Mouse (Mus musculus): Measurements from ENCODE around the gene Cask.
"Not testable (repeated sequence)": the region's sequence is repeated elsewhere in the genome, so short reads cannot be mapped to it uniquely, and the experiment has no call there.

Gene Cask

GRCm38 (mm10) chrX:13851285-13851684 lies at the start of gene Cask:
Gene Cask (minus strand): TSS chrX:13851367.
- in situ Hi-C loops (cut with MboI) = no loop called here

GRCm38 (mm10) chrX:13889976-13890375 lies 38.8 kb upstream of the Cask start:
- in situ Hi-C loops (cut with MboI) = no loop called here

GRCm38 (mm10) chrX:13884348-13884747 lies 33.2 kb upstream of the Cask start:
- in situ Hi-C loops (cut with MboI) = no loop called here

- in situ Hi-C loops (cut with MboI) = no loop called here
These were observed 30.8 kb upstream of the Cask start for GRCm38 (mm10) chrX:13881969-13882368.

- in situ Hi-C loops (cut with MboI) = no loop called here
These were observed 9.0 kb upstream of the Cask start for GRCm38 (mm10) chrX:13860145-13860544.

- in situ Hi-C loops (cut with MboI) = no loop called here
These were observed 7.9 kb upstream of the Cask start for GRCm38 (mm10) chrX:13859051-13859450.

- in situ Hi-C loops (cut with MboI) = no loop called here
These were observed 2.7 kb downstream of the Cask start for GRCm38 (mm10) chrX:13848473-13848872.

DNA sequence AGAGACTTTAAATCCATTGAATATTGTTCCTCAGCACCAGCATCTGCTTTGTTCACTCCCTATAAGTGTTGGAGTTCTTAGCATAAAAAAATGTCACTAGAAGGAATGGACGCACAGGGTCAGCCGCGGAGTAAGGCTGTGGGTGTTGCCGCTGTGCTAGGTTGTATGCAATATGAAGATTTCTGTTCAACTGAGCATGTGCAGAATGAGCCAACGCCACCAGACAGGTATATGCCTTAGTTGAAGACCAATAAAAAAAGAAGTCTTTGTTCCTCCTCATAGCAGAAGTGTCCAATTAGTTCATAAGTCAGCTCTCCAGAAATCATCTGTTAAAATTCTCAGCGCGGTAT lies 3.7 kb downstream of the Cask start:
- in situ Hi-C loops (cut with MboI) = no loop called here

- in situ Hi-C loops (cut with MboI) = no loop called here
These were observed 4.3 kb downstream of the Cask start for GRCm38 (mm10) chrX:13846653-13847501.

DNA sequence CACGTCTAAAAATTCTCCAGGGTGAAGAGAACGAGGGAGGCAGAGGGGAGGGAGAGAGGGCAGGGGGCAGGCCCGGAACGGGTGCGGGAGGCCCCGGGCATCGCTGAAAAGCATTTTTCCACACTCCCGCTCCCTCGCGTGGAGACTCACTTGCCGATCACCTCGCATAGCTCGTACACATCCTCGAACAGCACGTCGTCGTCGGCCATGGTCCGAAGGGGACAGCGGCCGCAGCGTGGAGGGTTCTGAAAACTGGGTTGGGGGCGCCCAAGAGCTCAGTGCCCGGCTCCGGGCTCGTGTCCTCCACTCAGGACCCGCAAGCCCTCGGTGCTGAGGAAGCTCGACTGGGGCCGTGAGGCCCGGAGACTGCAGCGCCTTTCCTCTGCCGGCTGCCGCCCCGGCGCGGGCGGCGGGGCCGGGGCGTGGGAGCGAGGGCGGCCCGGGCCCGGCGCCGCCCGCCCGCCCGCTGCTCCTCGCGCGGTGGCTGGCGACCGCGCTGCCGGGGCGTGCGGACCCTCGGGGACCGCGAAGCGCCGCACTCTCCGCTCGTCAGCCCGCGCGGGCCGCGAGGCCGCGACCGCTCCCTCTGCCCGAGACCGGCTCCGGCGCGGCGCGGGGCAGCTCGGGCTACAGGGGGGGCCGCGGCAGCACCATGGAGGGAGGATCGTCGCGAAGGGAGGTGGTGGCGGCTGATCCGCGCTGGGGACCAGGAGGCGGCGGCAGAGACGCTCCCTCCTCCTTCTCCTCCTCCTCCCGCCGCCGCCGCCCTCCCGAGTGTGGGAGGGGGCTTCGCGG lies 5.1 kb downstream of the Cask start:
- in situ Hi-C loops (cut with MboI) = no loop called here

- in situ Hi-C loops (cut with MboI) = no loop called here
These were observed 5.9 kb downstream of the Cask start for GRCm38 (mm10) chrX:13845141-13845857.

DNA sequence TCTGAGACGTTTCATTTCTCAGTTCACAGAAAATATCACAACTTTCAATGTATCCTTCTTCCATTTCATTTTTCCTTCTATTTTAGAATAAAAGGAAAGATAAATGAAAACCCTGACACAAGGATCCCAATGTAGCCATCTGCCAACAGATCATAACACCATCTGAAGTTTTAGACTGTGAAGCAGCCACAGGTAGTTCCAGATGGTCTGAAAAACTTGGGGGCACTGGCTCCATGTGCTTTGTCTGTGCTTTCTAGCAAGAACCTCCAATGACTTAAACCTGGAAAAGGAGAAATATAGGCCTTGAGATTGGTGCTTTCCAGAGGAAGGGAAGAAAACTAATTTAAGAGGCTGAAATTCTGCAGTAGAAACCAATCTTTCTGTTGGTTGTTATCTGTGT lies 28.4 kb downstream of the Cask start:
- in situ Hi-C loops (cut with MboI) = no loop called here

DNA sequence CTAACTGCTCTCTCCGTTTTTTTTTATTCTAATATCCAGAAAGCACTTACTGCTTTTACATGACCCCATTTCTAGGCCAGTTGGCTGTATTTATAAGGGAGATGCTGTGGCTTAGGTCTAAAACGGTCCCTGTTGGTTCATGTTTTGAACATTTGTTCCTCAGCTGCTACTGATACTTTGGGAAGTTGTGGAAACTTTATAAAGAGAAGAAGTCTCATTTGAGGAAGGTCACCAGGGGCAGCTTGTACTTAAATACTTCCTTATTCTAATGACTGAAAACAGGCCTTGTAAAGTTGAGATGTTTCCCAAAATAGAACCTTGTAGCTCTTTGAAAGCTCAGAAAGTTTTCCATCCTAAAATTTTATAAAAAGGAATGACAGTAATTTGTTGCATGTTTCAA lies 52.4 kb downstream of the Cask start:
- in situ Hi-C loops (cut with MboI) = no loop called here

GRCm38 (mm10) chrX:13765672-13766071 lies 85.5 kb downstream of the Cask start:
- in situ Hi-C loops (cut with MboI) = no loop called here

- in situ Hi-C loops (cut with MboI) = no loop called here
These were observed 86.1 kb downstream of the Cask start for GRCm38 (mm10) chrX:13765024-13765423.

DNA sequence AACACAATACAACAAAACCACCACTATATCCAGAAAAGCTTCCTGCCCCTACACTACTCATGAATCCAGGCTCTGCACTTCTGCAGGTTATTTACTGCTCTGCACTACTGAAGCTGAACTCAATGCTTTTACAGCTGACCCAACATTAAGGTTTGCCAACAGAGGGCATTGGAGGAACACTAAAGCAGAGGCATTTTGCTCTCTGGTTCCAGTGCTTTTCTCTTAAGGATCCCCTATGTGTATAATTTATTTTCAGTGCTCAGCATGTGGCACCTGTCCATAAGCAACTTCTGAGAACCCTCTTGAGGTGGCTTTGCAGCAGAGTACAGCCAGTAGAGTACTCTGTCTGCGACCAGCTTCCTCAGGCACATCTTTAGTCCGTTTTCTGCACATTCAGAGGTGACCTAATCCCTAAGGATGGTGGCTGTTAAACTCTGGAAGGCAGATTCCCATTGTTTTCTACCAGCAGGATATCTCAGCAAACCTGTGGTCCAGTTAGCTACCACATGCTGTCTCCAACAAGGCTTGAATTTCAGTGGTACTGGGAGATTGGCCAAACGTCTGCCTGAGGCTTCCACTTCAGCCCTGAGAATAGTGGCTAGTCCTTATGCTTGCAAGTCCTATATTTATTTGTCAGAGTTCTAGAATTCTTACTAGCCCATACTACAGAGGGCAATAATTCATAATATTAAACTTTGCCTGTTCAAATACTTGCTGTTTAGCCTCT lies 93.7 kb downstream of the Cask start:
- in situ Hi-C loops (cut with MboI) = no loop called here

- in situ Hi-C loops (cut with MboI) = no loop called here
These were observed 110.1 kb downstream of the Cask start for GRCm38 (mm10) chrX:13741110-13741509.

- in situ Hi-C loops (cut with MboI) = not testable (repeated sequence)
These were observed 120.4 kb downstream of the Cask start for GRCm38 (mm10) chrX:13730785-13731184.

- in situ Hi-C loops (cut with MboI) = no loop called here
These were observed 121.2 kb downstream of the Cask start for GRCm38 (mm10) chrX:13729835-13730480.

DNA sequence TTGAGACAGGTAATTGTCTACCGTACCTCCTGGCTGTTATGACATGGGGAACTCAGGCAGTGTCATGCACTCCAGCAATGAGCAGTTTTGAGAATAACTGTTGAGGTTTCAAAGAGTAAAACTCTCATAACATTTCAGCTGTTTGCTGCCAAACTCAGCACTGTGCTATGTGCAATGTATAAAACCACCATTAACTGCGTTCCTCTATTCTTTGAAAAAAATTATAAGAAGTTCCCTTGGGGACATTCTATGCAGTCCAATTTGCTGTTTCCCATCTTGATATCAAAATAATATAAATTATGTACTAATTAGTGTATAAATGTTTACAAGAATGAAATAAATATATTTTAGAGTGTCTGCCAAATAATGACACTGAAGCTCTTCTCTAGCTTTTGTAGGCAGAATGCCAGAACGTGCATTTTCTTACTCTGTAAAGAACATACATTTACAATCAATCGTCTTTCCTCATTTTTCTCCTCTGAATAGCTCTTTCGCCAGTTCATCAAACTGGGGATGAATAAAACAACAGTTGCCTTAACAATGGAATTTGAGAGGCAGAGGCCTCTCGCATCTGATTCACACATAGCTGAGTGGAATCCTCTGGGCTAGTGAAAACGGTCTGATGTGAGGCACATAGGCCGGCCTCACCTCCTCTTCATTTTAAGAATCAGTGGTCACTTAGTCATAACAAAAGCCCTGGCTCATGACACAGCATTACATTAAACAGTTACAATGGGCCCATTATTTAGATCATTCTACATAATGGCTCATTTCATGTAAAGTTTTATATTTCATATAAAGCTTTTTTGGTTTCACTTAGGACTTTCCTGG lies 125.4 kb downstream of the Cask start:
- in situ Hi-C loops (cut with MboI) = no loop called here
